Mouse (Mus musculus) forebrain, embryonic 11.5 days (tissue): Measurements from ENCODE around the gene Magi1. TPM values are rescaled to one million over a fixed set of nuclear protein-coding genes. Genes with fewer than 3 reads are reported as not detected.

Experiments used
- ATAC-seq: fragments of 200-750 bp; cut with Nextera tagmentation; replicated peaks from 2 replicates; pipeline ENCODE4 v1.8.0; 2017; ENCODE audit warnings: moderate TSS enrichment; ENCODE audit not compliant: low FRiP score
- DNase-seq: peaks from one replicate; pipeline ENCODE4 v3.0.0-alpha.2; 2017; ENCODE audit warnings: low spot score
- H3K27ac ChIP-seq: fragments of 300-500 bp; sonication (generic); 2 replicates; pipeline ENCODE4 v1.5.1; 2014; ENCODE audit warnings: low read depth, low read length
- H3K27me3 ChIP-seq: fragments of 300-500 bp; sonication (generic); 2 replicates; pipeline ENCODE4 v1.6.1; 2014; ENCODE audit warnings: mild to moderate bottlenecking, low read length, mixed read lengths; ENCODE audit not compliant: control insufficient read depth, insufficient read depth
- H3K36me3 ChIP-seq: fragments of 300-500 bp; sonication (generic); 2 replicates; pipeline ENCODE4 v1.6.1; 2014; ENCODE audit warnings: mild to moderate bottlenecking, low read length, moderate library complexity, mixed read lengths; ENCODE audit not compliant: control insufficient read depth, insufficient read depth
- H3K4me1 ChIP-seq: fragments of 300-500 bp; sonication (generic); replicated peaks from 2 replicates; pipeline ENCODE4 v1.6.1; 2014; ENCODE audit warnings: low read length, mixed read lengths; ENCODE audit not compliant: control insufficient read depth, insufficient read depth
- H3K4me2 ChIP-seq: fragments of 300-500 bp; sonication (generic); 2 replicates; pipeline ENCODE4 v1.6.1; 2014; ENCODE audit warnings: low read depth, mild to moderate bottlenecking, low read length, moderate library complexity, mixed read lengths; ENCODE audit not compliant: severe bottlenecking
- H3K4me3 ChIP-seq: fragments of 300-500 bp; sonication (generic); 2 replicates; pipeline ENCODE4 v1.5.1; 2014; ENCODE audit warnings: low read depth, low read length
- H3K9ac ChIP-seq: fragments of 300-500 bp; sonication (generic); 2 replicates; pipeline ENCODE4 v1.6.1; 2014; ENCODE audit warnings: low read length
- H3K9me3 ChIP-seq: fragments of 300-500 bp; sonication (generic); 2 replicates; pipeline ENCODE4 v1.6.1; 2016; ENCODE audit warnings: low read length, mixed read lengths; ENCODE audit not compliant: control insufficient read depth
- WGBS: fragments of 180-500 bp; shearing (Covaris S2); extraction: QIAGEN DNeasy Blood & Tissue Kit; methylation state at CpG from one replicate; pipeline ENCODE4 v1.1.7; 2014; 5-methylcytosine and 5-hydroxymethylcytosine counted together
- polyA plus RNA-seq: library from polyadenylated mRNA; unstranded; fragments of >200 nt; fragmentation: Nextera tagmentation; extraction: Ambion mirVana; gene quantifications from 2 replicates; pipeline ENCODE4 v1.2.1, GENCODE M21; 2014

Magi1 gene
- polyA plus RNA-seq, 1 experiment from 2014 or later: 44.3 TPM

DNA sequence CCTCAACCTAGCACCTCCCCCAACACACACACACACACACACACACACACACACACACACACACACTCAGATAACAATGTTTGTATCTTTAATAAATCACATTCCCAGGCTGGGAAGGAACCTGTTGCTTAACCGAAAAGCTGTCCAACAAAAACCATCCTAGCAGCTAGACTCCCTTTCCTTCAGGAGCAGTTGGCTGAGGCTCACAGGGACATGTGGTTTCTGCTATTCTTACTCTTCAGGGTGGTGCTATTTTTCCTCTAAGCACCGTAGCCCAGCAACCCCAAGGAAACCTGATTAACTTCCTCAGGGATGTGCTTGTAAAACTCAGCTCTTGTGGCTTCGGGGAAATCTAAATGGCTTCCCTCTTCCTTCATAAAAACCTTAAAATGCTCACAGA, 57.9 kb downstream of the Magi1 start:
- ATAC-seq: no peak
- 76% methylated on average over 3 of the region's 3 CpGs for WGBS

DNA sequence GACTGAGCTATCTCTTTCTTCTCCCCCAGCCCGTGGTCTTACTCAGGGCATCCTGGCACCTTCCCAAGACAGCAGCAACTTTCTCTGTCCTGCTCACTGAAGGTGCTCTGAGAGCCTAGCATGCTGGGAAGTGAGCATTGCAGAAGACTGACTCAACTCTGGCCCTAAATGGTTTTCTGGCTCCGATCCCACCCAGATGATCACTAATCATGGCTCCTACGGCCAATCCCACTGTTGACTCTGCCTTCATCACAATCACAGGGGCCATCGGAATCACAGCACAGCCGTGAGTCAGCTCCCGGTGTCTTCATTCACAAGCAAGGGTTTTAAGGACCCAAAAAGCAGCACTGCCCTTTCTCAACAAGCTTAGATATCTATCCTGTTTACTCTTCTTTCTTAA, 58.6 kb downstream of the Magi1 start:
- no peak for DNase-seq

More for the DNA sequence above, 57.9 kb downstream of the Magi1 start:
- H3K4me3 ChIP-seq: no peak overlapping the region
- no peak for DNase-seq
- H3K4me2 ChIP-seq: no peak overlapping the region
- no peak overlapping the region for H3K9ac ChIP-seq
- no peaks in the 10 kb centered on the region for H3K36me3 ChIP-seq
- 0 out of 2 replicates have a peak, but pooled peaks cover 2% of the 10 kb centered on the region for H3K4me1 ChIP-seq
- no peaks in the 10 kb centered on the region for H3K27me3 ChIP-seq
- H3K27ac ChIP-seq: no peak overlapping the region
- H3K9me3 ChIP-seq: no peaks in the 10 kb centered on the region

DNA sequence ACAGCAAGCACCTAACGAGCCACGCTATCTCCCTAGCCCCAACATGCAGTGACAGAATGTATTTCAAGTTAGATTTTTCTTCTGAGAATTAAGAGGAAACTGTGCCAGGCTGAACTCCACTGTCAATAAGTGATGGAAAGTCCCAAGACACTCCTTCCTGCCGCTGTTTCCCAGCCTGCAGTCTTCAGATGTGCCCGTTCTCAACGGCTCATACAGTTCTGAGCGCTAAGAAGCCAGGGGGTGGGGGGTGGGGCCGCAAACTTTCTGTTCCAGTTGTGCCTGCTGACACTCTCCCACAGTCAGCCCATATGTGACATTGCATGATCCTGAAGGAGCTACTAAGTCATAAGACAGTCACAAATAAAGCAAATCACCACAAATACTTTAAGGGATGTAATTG, 61.5 kb downstream of the Magi1 start:
- ATAC-seq: no peak
- WGBS: 68% methylated on average over 7 of the region's 7 CpGs

More for the DNA sequence above, 58.6 kb downstream of the Magi1 start:
- no peak for ATAC-seq
- Histone ChIP-seq H3K36me3 (no peaks in the 10 kb centered on the region), H3K4me1 (no peaks in the 10 kb centered on the region), H3K4me3 (no peak overlapping the region), H3K27me3 (no peaks in the 10 kb centered on the region), H3K9me3 (no peaks in the 10 kb centered on the region), H3K9ac (no peak overlapping the region), H3K4me2 (no peak overlapping the region), H3K27ac (no peak overlapping the region)
- 93% methylated on average over 6 of the region's 6 CpGs for WGBS

DNA sequence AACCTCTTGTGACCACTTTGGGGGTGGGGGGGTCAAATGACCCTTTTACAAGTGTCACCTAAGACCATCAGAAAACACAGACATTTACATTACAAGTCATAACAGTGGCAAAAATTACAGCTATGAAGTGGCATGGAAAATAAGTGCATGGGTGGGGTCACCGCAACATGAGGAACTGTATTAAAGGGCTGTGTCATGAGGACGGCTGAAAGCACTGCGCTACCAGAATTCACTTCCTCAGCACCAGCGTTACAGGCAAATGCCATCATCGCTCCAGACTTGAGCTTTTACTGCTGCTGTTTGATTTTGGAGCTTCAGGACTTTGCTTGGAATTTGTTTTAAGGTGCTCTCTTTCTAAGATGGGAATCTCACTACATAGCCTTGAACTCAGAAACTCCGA, 62.0 kb downstream of the Magi1 start:
- no peak for DNase-seq
- H3K36me3 ChIP-seq: no peaks in the 10 kb centered on the region
- WGBS: 93% methylated on average over 6 of the region's 6 CpGs
- no peak overlapping the region for H3K4me2 ChIP-seq
- H3K27me3 ChIP-seq: no peaks in the 10 kb centered on the region
- no peaks in the 10 kb centered on the region for H3K9me3 ChIP-seq
- H3K4me1 ChIP-seq: no peaks in the 10 kb centered on the region
- H3K4me3 ChIP-seq: no peak overlapping the region
- no peak for ATAC-seq
- H3K9ac ChIP-seq: no peak overlapping the region
- no peak overlapping the region for H3K27ac ChIP-seq

More for the DNA sequence above, 61.5 kb downstream of the Magi1 start:
- Histone ChIP-seq H3K9ac (no peak overlapping the region), H3K27me3 (no peaks in the 10 kb centered on the region), H3K4me3 (no peak overlapping the region), H3K4me1 (no peaks in the 10 kb centered on the region), H3K4me2 (no peak overlapping the region), H3K36me3 (no peaks in the 10 kb centered on the region), H3K27ac (no peak overlapping the region), H3K9me3 (no peaks in the 10 kb centered on the region)
- no peak for DNase-seq

DNA sequence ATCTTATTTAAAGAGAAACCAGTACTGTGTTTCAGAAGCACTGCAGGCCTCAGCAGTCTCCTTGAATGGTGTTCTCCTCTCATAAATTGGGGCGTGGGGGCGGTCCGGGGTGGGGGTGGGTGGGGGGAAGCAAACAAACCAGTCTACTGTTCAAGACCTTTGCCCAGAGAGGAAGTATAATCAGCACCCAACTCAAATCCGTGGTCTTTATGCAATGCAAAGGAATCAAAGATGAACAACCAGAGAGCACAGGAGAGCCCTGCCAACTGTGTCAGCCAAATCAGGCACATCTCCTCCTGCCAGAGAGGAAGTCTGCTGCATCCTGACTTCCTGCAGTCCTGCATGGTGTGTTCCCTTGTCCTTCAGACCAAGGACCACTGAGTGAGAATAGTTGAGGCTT, 65.6 kb downstream of the Magi1 start:
- Histone ChIP-seq H3K36me3 (no peaks in the 10 kb centered on the region), H3K9me3 (no peaks in the 10 kb centered on the region), H3K4me1 (no peaks in the 10 kb centered on the region), H3K27me3 (no peaks in the 10 kb centered on the region), H3K4me2 (no peak overlapping the region), H3K27ac (no peak overlapping the region), H3K9ac (no peak overlapping the region), H3K4me3 (no peak overlapping the region)
- DNase-seq (no peak), ATAC-seq (no peak)
- 83% methylated on average over 4 of the region's 4 CpGs for WGBS

DNA sequence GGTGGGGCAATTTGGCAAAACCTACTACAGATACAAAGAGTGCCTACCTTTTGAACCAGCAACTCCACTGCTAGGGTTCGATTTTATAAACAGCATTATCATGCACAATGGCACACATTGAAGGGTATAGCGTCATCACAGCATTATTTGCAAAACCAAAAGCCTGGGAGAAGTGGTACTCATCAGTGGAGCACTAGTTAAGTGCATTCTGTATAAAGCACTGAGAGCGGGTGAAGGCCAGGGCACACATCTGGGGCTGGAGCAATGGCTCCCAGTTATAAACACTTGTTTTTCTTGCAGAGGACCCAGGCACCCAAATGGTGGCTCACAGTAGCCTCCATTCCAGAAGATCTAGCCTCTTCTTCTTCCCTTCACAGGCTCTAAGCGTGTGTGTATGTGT, 67.9 kb downstream of the Magi1 start:
- ATAC-seq (no peak), DNase-seq (no peak)
- no peaks in the 10 kb centered on the region for H3K36me3 ChIP-seq
- no peak overlapping the region for H3K4me2 ChIP-seq
- no peaks in the 10 kb centered on the region for H3K27me3 ChIP-seq
- no peak overlapping the region for H3K4me3 ChIP-seq
- no peaks in the 10 kb centered on the region for H3K9me3 ChIP-seq
- 91% methylated on average over 4 of the region's 4 CpGs for WGBS
- H3K9ac ChIP-seq: no peak overlapping the region
- no peaks in the 10 kb centered on the region; the same call in 1 of the 2 replicates for H3K4me1 ChIP-seq
- no peak overlapping the region for H3K27ac ChIP-seq

DNA sequence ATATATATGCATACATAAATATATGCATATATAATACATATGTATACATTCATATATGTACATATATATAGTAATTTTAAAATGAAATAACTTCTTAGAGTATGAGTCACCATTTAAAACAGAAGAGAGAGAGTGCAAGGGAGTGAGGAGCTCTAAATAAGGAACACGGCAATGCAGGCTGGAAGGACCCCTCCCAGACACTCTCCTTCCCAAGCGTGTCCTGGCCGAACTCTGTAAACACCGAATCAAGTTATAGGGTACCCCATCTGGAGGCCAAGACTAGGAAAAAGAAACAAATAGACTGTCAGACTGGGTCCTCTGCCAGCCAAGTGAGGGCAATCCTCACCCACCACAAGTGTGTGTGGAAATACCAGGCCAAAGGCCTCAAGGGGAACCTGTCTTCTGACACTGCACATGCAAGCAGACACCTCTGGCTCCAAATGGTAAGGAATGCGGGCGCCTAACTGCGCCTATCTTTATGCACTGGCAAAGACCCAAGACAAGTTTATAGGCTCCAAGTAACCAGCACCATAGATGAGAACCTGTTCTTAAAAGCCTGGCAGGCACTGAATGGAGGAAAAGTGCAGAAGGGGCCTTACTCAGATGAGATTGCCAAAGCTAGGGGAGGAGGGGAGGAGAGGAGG, 68.7 kb downstream of the Magi1 start:
- H3K4me1 ChIP-seq: no peaks in the 10 kb centered on the region; the same call in 1 of the 2 replicates
- no peaks in the 10 kb centered on the region for H3K36me3 ChIP-seq
- H3K9ac ChIP-seq: no peak overlapping the region
- no peak overlapping the region for H3K4me2 ChIP-seq
- no peaks in the 10 kb centered on the region for H3K9me3 ChIP-seq
- H3K27ac ChIP-seq: no peak overlapping the region
- DNase-seq (no peak), ATAC-seq (no peak)
- WGBS: 93% methylated on average over 7 of the region's 7 CpGs
- no peak overlapping the region for H3K4me3 ChIP-seq
- H3K27me3 ChIP-seq: no peaks in the 10 kb centered on the region

DNA sequence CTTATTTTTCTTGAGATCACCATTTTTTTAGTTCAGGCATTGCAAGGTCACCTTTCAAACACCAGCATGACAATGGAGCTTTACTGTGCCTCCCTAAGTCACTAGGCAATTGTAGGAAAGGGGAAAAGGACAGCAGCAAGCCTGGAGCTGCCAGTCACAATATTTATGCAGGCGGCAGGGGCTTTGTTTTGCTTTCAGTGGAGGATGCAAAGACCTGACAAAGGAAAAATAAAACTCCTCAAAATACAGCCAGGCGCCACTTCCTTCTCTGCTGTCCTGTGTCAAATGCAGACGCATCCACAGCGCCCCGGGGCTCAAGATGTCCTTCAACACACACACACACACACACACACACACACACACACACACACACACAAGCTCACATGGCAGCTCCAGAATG, 77.8 kb downstream of the Magi1 start:
- H3K27ac ChIP-seq: no peak overlapping the region
- no peaks in the 10 kb centered on the region; the same call in 1 of the 2 replicates for H3K9me3 ChIP-seq
- H3K27me3 ChIP-seq: no peaks in the 10 kb centered on the region
- no peak overlapping the region for H3K4me3 ChIP-seq
- H3K4me2 ChIP-seq: no peak overlapping the region
- H3K36me3 ChIP-seq: no peaks in the 10 kb centered on the region
- DNase-seq (no peak), ATAC-seq (no peak)
- WGBS: 45% methylated on average over 5 of the region's 5 CpGs
- H3K9ac ChIP-seq: no peak overlapping the region
- H3K4me1 ChIP-seq: 0 out of 2 replicates have a peak, but pooled peaks cover 2% of the 10 kb centered on the region

DNA sequence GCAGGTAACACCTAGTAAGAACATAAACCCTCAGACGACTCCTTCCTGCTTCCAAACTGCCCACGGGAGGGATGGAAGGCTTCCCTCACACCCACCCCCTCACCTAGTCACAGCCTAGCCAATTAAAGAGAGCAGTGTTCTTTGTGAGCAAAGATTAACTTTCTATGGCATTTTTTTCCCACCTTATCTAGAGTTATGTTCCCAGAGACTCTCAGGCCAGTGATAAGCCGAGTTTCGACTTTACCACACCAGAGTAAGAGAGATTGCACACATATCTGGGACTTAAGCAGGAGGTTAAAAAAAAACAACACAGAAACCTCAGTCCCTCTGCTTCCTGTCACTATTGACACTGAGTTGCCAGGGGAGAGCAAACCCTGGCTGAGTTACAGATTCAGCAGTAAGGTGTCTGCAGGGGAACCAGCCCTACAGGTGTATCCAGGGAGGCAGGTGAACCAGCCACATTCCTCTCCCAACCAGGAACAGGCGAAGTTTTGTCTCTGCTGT, 80.0 kb downstream of the Magi1 start:
- H3K27ac ChIP-seq: no peak overlapping the region
- H3K4me3 ChIP-seq: no peak overlapping the region
- 0 out of 2 replicates have a peak, but pooled peaks cover 2% of the 10 kb centered on the region for H3K4me1 ChIP-seq
- H3K27me3 ChIP-seq: no peaks in the 10 kb centered on the region
- no peak overlapping the region for H3K4me2 ChIP-seq
- no peak overlapping the region for H3K9ac ChIP-seq
- H3K36me3 ChIP-seq: no peaks in the 10 kb centered on the region
- WGBS: 66% methylated on average over 5 of the region's 5 CpGs
- H3K9me3 ChIP-seq: no peaks in the 10 kb centered on the region; the same call in 1 of the 2 replicates
- ATAC-seq (no peak), DNase-seq (no peak)
